Comparison of ENCODE assay signal across 8 mouse cellular contexts in genomic region chr12:103262017-103262865, GRCm38 (mm10). TPM values are rescaled to one million over a fixed set of nuclear protein-coding genes. Genes with fewer than 3 reads are reported as not detected.
A peak's percentile ranks its signal among the peaks of the same experiment; 100 is the strongest.
DNase-seq lines count a peak whose midpoint lies in the region; ATAC-seq and TF ChIP-seq lines count a peak whose summit lies in the region.

No protein-coding gene starts in this region.

- no peaks in the 10 kb centered on the region for H3K27me3 ChIP-seq in hindbrain, embryonic 13.5 days
- no peaks in the 10 kb centered on the region for H3K27me3 ChIP-seq in hindbrain, embryonic 10.5 days (ENCODE audit: insufficient read depth, poor library complexity, severe bottlenecking)
- H3K27me3 ChIP-seq in E14TG2a.4 (ENCODE audit: insufficient read depth, low read length): peaks cover 8% of the 10 kb centered on the region
- no peaks in the 10 kb centered on the region for H3K27me3 ChIP-seq in lung, embryonic 14.5 days (ENCODE audit: insufficient read depth, low read length)

- peak; percentile 49; the same call in 1 of the 2 replicates for ATAC-seq in hindbrain, embryonic 13.5 days (ENCODE audit: low FRiP score)
- no peak for ATAC-seq in lung, embryonic 14.5 days (ENCODE audit: insufficient read depth)
- ATAC-seq in erythroid progenitor cell, adult 5-6 weeks (replicated peaks; ENCODE audit: low FRiP score, poor library complexity, severe bottlenecking): no peak

- H3K4me3 ChIP-seq in hindbrain, embryonic 13.5 days: no peak overlapping the region
- H3K4me3 ChIP-seq in hindbrain, embryonic 10.5 days: no peak overlapping the region
- no peak overlapping the region for H3K4me3 ChIP-seq in E14TG2a.4 (replicated peaks; ENCODE audit: low read length)
- H3K4me3 ChIP-seq in bone marrow, adult 2 months (replicated peaks; ENCODE audit: control insufficient read depth, low read depth, low read length): no peak overlapping the region
- no peak overlapping the region for H3K4me3 ChIP-seq in lung, embryonic 14.5 days (ENCODE audit: low read depth, low read length)

- H3K36me3 ChIP-seq in hindbrain, embryonic 13.5 days: no peaks in the 10 kb centered on the region
- no peaks in the 10 kb centered on the region for H3K36me3 ChIP-seq in hindbrain, embryonic 10.5 days
- no peaks in the 10 kb centered on the region for H3K36me3 ChIP-seq in E14TG2a.4 (ENCODE audit: insufficient read depth, low read length)
- H3K36me3 ChIP-seq in lung, embryonic 14.5 days (ENCODE audit: insufficient read depth): no peaks in the 10 kb centered on the region

- H3K9ac ChIP-seq in hindbrain, embryonic 13.5 days: no peak overlapping the region
- no peak overlapping the region for H3K9ac ChIP-seq in lung, embryonic 14.5 days

- no peak for TF ChIP-seq POLR2A in bone marrow, adult 2 months (IDR thresholded peaks at IDR 0.05; ENCODE audit: borderline replicate concordance, control insufficient read depth, low read depth, low read length)

- H3K4me1 ChIP-seq in hindbrain, embryonic 13.5 days (replicated peaks): no peaks in the 10 kb centered on the region; the same call in 1 of the 2 replicates
- H3K4me1 ChIP-seq in hindbrain, embryonic 10.5 days (replicated peaks): peaks cover 8% of the 10 kb centered on the region; the same call in 1 of the 2 replicates
- H3K4me1 ChIP-seq in E14TG2a.4 (replicated peaks; ENCODE audit: low read depth, low read length): peaks cover 2% of the 10 kb centered on the region; the same call in 1 of the 2 replicates
- H3K4me1 ChIP-seq in bone marrow, adult 2 months (ENCODE audit: control insufficient read depth, insufficient read depth, low read length): no peaks in the 10 kb centered on the region
- no peaks in the 10 kb centered on the region for H3K4me1 ChIP-seq in lung, embryonic 14.5 days (ENCODE audit: insufficient read depth)

- 60% methylated on average over 13 of the region's 13 CpGs for WGBS in hindbrain, embryonic 13.5 days
- WGBS in hindbrain, embryonic 10.5 days: 69% methylated on average over 13 of the region's 13 CpGs
- WGBS in bone marrow, adult 2 months: 55% methylated on average over 13 of the region's 13 CpGs
- WGBS in lung, embryonic 14.5 days: 54% methylated on average over 13 of the region's 13 CpGs

- no peak for DNase-seq in hindbrain, embryonic 10.5 days (ENCODE audit: low spot score)
- DNase-seq in lung, embryonic 14.5 days: no peak
- no peak for DNase-seq in adipocyte (ENCODE audit: low spot score)
- DNase-seq in heart, adult 11 months: no peak

- H3K9me3 ChIP-seq in hindbrain, embryonic 13.5 days: no peaks in the 10 kb centered on the region
- 0 out of 2 replicates have a peak, but pooled peaks cover 7% of the 10 kb centered on the region for H3K9me3 ChIP-seq in hindbrain, embryonic 10.5 days
- peaks cover 28% of the 10 kb centered on the region for H3K9me3 ChIP-seq in E14TG2a.4 (ENCODE audit: low read length)
- no peaks in the 10 kb centered on the region for H3K9me3 ChIP-seq in lung, embryonic 14.5 days (ENCODE audit: low read depth, low read length)

- no peak overlapping the region for H3K27ac ChIP-seq in hindbrain, embryonic 13.5 days
- no peak overlapping the region for H3K27ac ChIP-seq in hindbrain, embryonic 10.5 days
- no peak overlapping the region for H3K27ac ChIP-seq in bone marrow, adult 2 months (ENCODE audit: control insufficient read depth, insufficient read depth, low read depth, low read length, poor library complexity)
- H3K27ac ChIP-seq in lung, embryonic 14.5 days (ENCODE audit: low read depth): no peak overlapping the region

- no peak overlapping the region for H3K4me2 ChIP-seq in hindbrain, embryonic 13.5 days
- H3K4me2 ChIP-seq in lung, embryonic 14.5 days: no peak overlapping the region

- peak; percentile 77 for TF ChIP-seq CTCF in E14TG2a.4 (conservative IDR thresholded peaks at IDR 0.05; ENCODE audit: low read length)
- peak; percentile 53; the same call in 1 of the 2 replicates for TF ChIP-seq CTCF in bone marrow, adult 2 months (IDR thresholded peaks at IDR 0.05; ENCODE audit: control insufficient read depth, insufficient read depth, low read length)
- TF ChIP-seq CTCF in lung, embryonic 14.5 days (IDR thresholded peaks at IDR 0.05; ENCODE audit: low read depth): peak; percentile 39

RNA-seq across cellular contexts. Expression of gene Prima1, which starts 20.3 kb away (rescaled TPM):
- polyA plus RNA-seq in hindbrain, embryonic 13.5 days (2015; fragmentation: Nextera tagmentation; extraction: Ambion mirVana): 1.3 and 1.7 TPM in 2 replicates
- 0.91 and 1.2 TPM in 2 replicates for polyA plus RNA-seq in hindbrain, embryonic 10.5 days (2016; fragmentation: Nextera tagmentation; extraction: Ambion mirVana)
- polyA plus RNA-seq in bone marrow, adult 2 months (2011; ENCODE audit: insufficient read depth, insufficient read length, low replicate concordance, missing spikeins): not detected in 2 replicates
- 0.28 TPM in 1 of 2 replicates, not detected in the other for polyA plus RNA-seq in lung, embryonic 14.5 days (2014; fragmentation: Nextera tagmentation; extraction: Ambion mirVana)
- total RNA-seq in erythroid progenitor cell, adult 5-6 weeks (2015; ENCODE audit: low replicate concordance): not detected in 2 replicates
- total RNA-seq in erythroid progenitor cell, adult 5-6 weeks (2017; ENCODE audit: low replicate concordance): not detected in 2 replicates

RNA-seq across cellular contexts. Expression of gene Fam181a, which starts 48.5 kb away (rescaled TPM):
- polyA plus RNA-seq in hindbrain, embryonic 13.5 days (2015; fragmentation: Nextera tagmentation; extraction: Ambion mirVana): 9.0 and 10.4 TPM in 2 replicates
- polyA plus RNA-seq in hindbrain, embryonic 10.5 days (2016; fragmentation: Nextera tagmentation; extraction: Ambion mirVana): 24.9 and 26.1 TPM in 2 replicates
- polyA plus RNA-seq in bone marrow, adult 2 months (2011; ENCODE audit: insufficient read depth, insufficient read length, low replicate concordance, missing spikeins): not detected in 2 replicates
- 0.13 TPM in 1 of 2 replicates, not detected in the other for polyA plus RNA-seq in lung, embryonic 14.5 days (2014; fragmentation: Nextera tagmentation; extraction: Ambion mirVana)
- not detected in 2 replicates for total RNA-seq in erythroid progenitor cell, adult 5-6 weeks (2015; ENCODE audit: low replicate concordance)
- total RNA-seq in erythroid progenitor cell, adult 5-6 weeks (2017; ENCODE audit: low replicate concordance): not detected in 2 replicates
